Mouse (Mus musculus) monocyte, adult 2 months (primary cell): ENCODE results near the gene Ccz1.

Source experiments
- DNase-seq, 2 experiments: peaks; one replicate each; pipeline ENCODE4 v3.0.0; 2022; ENCODE audit warnings: low spot score in 2 of 2, low read depth in 1 of 2

Gene Ccz1

GRCm38 (mm10) chr5:143943231-143944125 is 71.2 kb downstream of the Ccz1 start:
- DNase-seq, result no peak

- no peak for DNase-seq
These were observed 73.1 kb downstream of the Ccz1 start for GRCm38 (mm10) chr5:143941588-143941987.
